Mouse (Mus musculus): ENCODE measurements around the gene Kcnip3. TPM values are rescaled to one million over a fixed set of nuclear protein-coding genes. Genes with fewer than 3 reads are reported as not detected.

Gene Kcnip3
- total and polyA plus RNA-seq, 3 experiments, result 0.22 TPM; not detected in 2

DNA sequence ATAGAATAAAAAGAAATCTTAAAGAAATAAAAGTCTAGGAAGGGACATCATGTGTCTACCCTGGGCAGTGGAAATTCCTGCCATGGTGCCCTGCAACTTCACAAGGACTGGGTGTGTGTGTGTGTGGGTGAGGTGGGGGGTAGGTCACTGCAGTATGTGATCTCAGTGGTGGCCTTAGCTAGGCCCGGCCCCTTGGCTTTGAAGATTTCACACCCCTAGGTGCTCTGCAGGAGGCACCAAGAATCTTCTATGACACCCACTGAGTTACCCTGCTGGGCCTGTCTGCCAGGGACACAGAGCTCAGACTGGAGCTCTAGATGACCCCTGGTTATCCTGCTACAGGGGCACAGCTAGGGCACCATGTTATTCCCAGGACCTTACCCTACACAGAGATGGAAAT, 25.6 kb downstream of the Kcnip3 start:
- H3K4me1 ChIP-seq (ENCODE audit: control insufficient read depth in 1 of 2, insufficient read depth in 2 of 2, low read length in 2 of 2), result no peaks in the 10 kb centered on the region
- no peak overlapping the region for H3K4me3 ChIP-seq (ENCODE audit: control insufficient read depth in 1 of 2, insufficient read depth in 1 of 2, low read depth in 2 of 2, low read length in 2 of 2)
- H3K9ac ChIP-seq (ENCODE audit: control insufficient read depth, low read depth, low read length, poor library complexity, severe bottlenecking), result no peak overlapping the region
- no peaks in the 10 kb centered on the region for H3K79me2 ChIP-seq (ENCODE audit: control insufficient read depth, insufficient read depth, low read length, poor library complexity)
- H3K9me3 ChIP-seq (replicated peaks; ENCODE audit: insufficient read depth, low read length), result no peaks in the 10 kb centered on the region
- H3K27me3 ChIP-seq (ENCODE audit: control insufficient read depth in 1 of 2, insufficient read depth in 2 of 2, low read length in 2 of 2), result peaks cover 7 to 10% of the 10 kb centered on the region in 2 experiments; a peak in 3 of 4 replicates
- no peaks in the 10 kb centered on the region for H3K36me3 ChIP-seq (ENCODE audit: control insufficient read depth in 1 of 2, insufficient read depth in 2 of 2, low read length in 2 of 2)
- TF ChIP-seq ZKSCAN1 (IDR thresholded peaks at IDR 0.05; ENCODE audit: low read depth, low read length), result no peak
- no peak for TF ChIP-seq MXI1 (IDR thresholded peaks at IDR 0.05; ENCODE audit: low read depth, low read length)
- no peak for TF ChIP-seq HCFC1 (IDR thresholded peaks at IDR 0.05; ENCODE audit: low read depth, low read length)
- TF ChIP-seq NELFE (IDR thresholded peaks at IDR 0.05; ENCODE audit: low read depth, low read length), result no peak
- no peak for TF ChIP-seq BHLHE40 (IDR thresholded peaks at IDR 0.05; ENCODE audit: borderline replicate concordance, low read depth, low read length)
- DNase-seq (ENCODE audit: low read depth, low spot score), result no peak
- H3K27ac ChIP-seq (ENCODE audit: control insufficient read depth, low read depth, low read length), result no peak overlapping the region

- no peak for DNase-seq (ENCODE audit: low read depth, low spot score)
- no peak overlapping the region for H3K4me3 ChIP-seq (ENCODE audit: control insufficient read depth in 1 of 2, insufficient read depth in 1 of 2, low read depth in 2 of 2, low read length in 2 of 2)
- H3K4me1 ChIP-seq (ENCODE audit: control insufficient read depth in 1 of 2, insufficient read depth in 2 of 2, low read length in 2 of 2), result no peaks in the 10 kb centered on the region
- H3K27me3 ChIP-seq (ENCODE audit: control insufficient read depth in 1 of 2, insufficient read depth in 2 of 2, low read length in 2 of 2), result peaks cover 2 to 6% of the 10 kb centered on the region in 2 experiments
- no peak overlapping the region for H3K9ac ChIP-seq (ENCODE audit: control insufficient read depth, low read depth, low read length, poor library complexity, severe bottlenecking)
- H3K79me2 ChIP-seq (ENCODE audit: control insufficient read depth, insufficient read depth, low read length, poor library complexity), result no peaks in the 10 kb centered on the region
- no peak overlapping the region for H3K27ac ChIP-seq (ENCODE audit: control insufficient read depth, low read depth, low read length)
- no peaks in the 10 kb centered on the region for H3K36me3 ChIP-seq (ENCODE audit: control insufficient read depth in 1 of 2, insufficient read depth in 2 of 2, low read length in 2 of 2)
- no peaks in the 10 kb centered on the region for H3K9me3 ChIP-seq (replicated peaks; ENCODE audit: insufficient read depth, low read length)
- TF ChIP-seq POLR2A (IDR thresholded peaks at IDR 0.05; ENCODE audit: control insufficient read depth in 1 of 2, insufficient read depth in 1 of 2, low read depth in 1 of 2, low read length in 2 of 2, poor library complexity in 1 of 2), result no peak
- no peak for TF ChIP-seq E2F4 (IDR thresholded peaks at IDR 0.05; ENCODE audit: borderline replicate concordance, low read depth, low read length)
- TF ChIP-seq EP300 (IDR thresholded peaks at IDR 0.05; ENCODE audit: low read depth in 1 of 2, low read length in 2 of 2), result no peak
- no peak for TF ChIP-seq USF1 (IDR thresholded peaks at IDR 0.05; ENCODE audit: low read depth, low read length)
- no peak for TF ChIP-seq NRF1 (IDR thresholded peaks at IDR 0.05; ENCODE audit: insufficient read depth, low read depth, low read length, poor library complexity, severe bottlenecking)
- TF ChIP-seq CTCF (IDR thresholded peaks at IDR 0.05 in 2 of 3, conservative IDR thresholded peaks at IDR 0.05 in 1 of 3; ENCODE audit: control insufficient read depth in 1 of 3, insufficient read depth in 1 of 3, low read depth in 2 of 3, low read length in 3 of 3, poor library complexity in 1 of 3, severe bottlenecking in 1 of 3), result no peak
- no peak for TF ChIP-seq BHLHE40 (IDR thresholded peaks at IDR 0.05; ENCODE audit: borderline replicate concordance, low read depth, low read length)
- no peak for TF ChIP-seq MAZ (IDR thresholded peaks at IDR 0.05; ENCODE audit: low read depth, low read length)
- TF ChIP-seq MYC (IDR thresholded peaks at IDR 0.05; ENCODE audit: low read depth, low read length), result no peak
- no peak for TF ChIP-seq GABPA (IDR thresholded peaks at IDR 0.05; ENCODE audit: low read depth, low read length)
- TF ChIP-seq HCFC1 (IDR thresholded peaks at IDR 0.05; ENCODE audit: low read depth, low read length), result no peak
Measured at GRCm38 (mm10) chr2:127484476-127485170, 37.3 kb downstream of the Kcnip3 start.

Measured in MEL (cell line).